Mouse (Mus musculus) hindbrain, embryonic 14.5 days (tissue): ENCODE measurements at regions not wholly inside any gene's neighbourhood (a gene's known extent, or its start where the extent isn't known, plus 50 kb on each side); places are given as distances from the start of the nearest gene placed in this dataset.

Experiments used
- ATAC-seq: fragments of 200-750 bp; cut with Nextera tagmentation; 2 replicates; pipeline ENCODE4 v1.8.0; 2017; ENCODE audit warnings: moderate number of reproducible peaks, mild to moderate bottlenecking, moderate TSS enrichment, moderate library complexity; ENCODE audit not compliant: low FRiP score
- DNase-seq: peaks from one replicate; pipeline ENCODE4 v3.0.0-alpha.2; 2015; ENCODE audit warnings: low spot score
- H3K27ac ChIP-seq: fragments of 300-500 bp; sonication (generic); 2 replicates; pipeline ENCODE4 v1.5.1; 2014; ENCODE audit warnings: mild to moderate bottlenecking, moderate library complexity
- H3K27me3 ChIP-seq: fragments of 300-500 bp; sonication (generic); 2 replicates; pipeline ENCODE4 v1.6.1; 2014; ENCODE audit warnings: mild to moderate bottlenecking, low read length, mixed read lengths; ENCODE audit not compliant: control insufficient read depth, insufficient read depth
- H3K36me3 ChIP-seq: fragments of 300-500 bp; sonication (generic); replicated peaks from 2 replicates; pipeline ENCODE4 v1.6.1; 2014; ENCODE audit not compliant: control insufficient read depth, insufficient read depth
- H3K4me1 ChIP-seq: fragments of 300-500 bp; sonication (generic); replicated peaks from 2 replicates; pipeline ENCODE4 v1.6.1; 2014; ENCODE audit warnings: antibody characterized with exemption, low read length, mixed read lengths; ENCODE audit not compliant: control insufficient read depth, insufficient read depth
- H3K4me2 ChIP-seq: fragments of 300-500 bp; sonication (generic); replicated peaks from 2 replicates; pipeline ENCODE4 v1.6.1; 2014; ENCODE audit warnings: mild to moderate bottlenecking, moderate library complexity
- H3K4me3 ChIP-seq: fragments of 300-500 bp; sonication (generic); replicated peaks from 2 replicates; pipeline ENCODE4 v1.5.1; 2014; ENCODE audit warnings: mild to moderate bottlenecking, low read length
- H3K9ac ChIP-seq: fragments of 300-500 bp; sonication (generic); 2 replicates; pipeline ENCODE4 v1.6.1; 2014
- H3K9me3 ChIP-seq: fragments of 300-500 bp; sonication (generic); 2 replicates; pipeline ENCODE4 v1.6.1; 2016; ENCODE audit warnings: low read length; ENCODE audit not compliant: control insufficient read depth
- WGBS: fragments of 180-500 bp; shearing (Covaris S2); extraction: QIAGEN DNeasy Blood & Tissue Kit; methylation state at CpG from one replicate; pipeline ENCODE4 v1.1.7; 2014; 5-methylcytosine and 5-hydroxymethylcytosine counted together

DNA sequence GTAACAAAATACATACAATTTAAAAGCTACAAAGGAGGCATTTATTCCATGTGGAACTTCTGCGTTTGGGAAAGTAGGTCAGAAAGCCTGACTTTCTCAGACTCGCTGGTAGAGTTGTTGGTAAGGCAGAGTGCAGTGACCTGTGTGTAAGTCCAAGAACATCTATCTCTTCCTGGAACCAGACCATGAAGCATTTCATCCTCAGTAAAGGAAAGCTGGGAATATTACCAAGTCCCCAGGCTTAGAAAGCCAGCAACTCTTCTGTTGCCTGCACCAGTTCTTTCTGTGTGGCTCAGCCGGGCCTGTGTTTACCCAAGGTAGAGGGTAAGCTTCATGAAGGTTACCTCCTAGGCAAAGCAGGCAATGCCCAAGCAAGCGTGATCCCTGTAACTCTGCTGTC is 207.0 kb upstream of the Mctp2 start:
- no peak overlapping the region for H3K4me2 ChIP-seq
- no peaks in the 10 kb centered on the region for H3K27me3 ChIP-seq
- H3K4me1 ChIP-seq: no peaks in the 10 kb centered on the region
- H3K9me3 ChIP-seq: no peaks in the 10 kb centered on the region
- no peak overlapping the region for H3K27ac ChIP-seq
- DNase-seq (no peak), ATAC-seq (no peak)
- H3K4me3 ChIP-seq: no peak overlapping the region
- no peaks in the 10 kb centered on the region for H3K36me3 ChIP-seq
- H3K9ac ChIP-seq: no peak overlapping the region
- 91% methylated on average over 4 of the region's 4 CpGs for WGBS

GRCm38 (mm10) chr7:72514851-72515250 is 208.4 kb upstream of the Mctp2 start:
- Histone ChIP-seq H3K4me1 (no peaks in the 10 kb centered on the region), H3K9me3 (no peaks in the 10 kb centered on the region), H3K27ac (no peak overlapping the region), H3K9ac (no peak overlapping the region), H3K36me3 (no peaks in the 10 kb centered on the region), H3K27me3 (no peaks in the 10 kb centered on the region), H3K4me3 (no peak overlapping the region), H3K4me2 (no peak overlapping the region)
- WGBS: 91% methylated on average over 2 of the region's 2 CpGs
- DNase-seq (no peak), ATAC-seq (no peak)

DNA sequence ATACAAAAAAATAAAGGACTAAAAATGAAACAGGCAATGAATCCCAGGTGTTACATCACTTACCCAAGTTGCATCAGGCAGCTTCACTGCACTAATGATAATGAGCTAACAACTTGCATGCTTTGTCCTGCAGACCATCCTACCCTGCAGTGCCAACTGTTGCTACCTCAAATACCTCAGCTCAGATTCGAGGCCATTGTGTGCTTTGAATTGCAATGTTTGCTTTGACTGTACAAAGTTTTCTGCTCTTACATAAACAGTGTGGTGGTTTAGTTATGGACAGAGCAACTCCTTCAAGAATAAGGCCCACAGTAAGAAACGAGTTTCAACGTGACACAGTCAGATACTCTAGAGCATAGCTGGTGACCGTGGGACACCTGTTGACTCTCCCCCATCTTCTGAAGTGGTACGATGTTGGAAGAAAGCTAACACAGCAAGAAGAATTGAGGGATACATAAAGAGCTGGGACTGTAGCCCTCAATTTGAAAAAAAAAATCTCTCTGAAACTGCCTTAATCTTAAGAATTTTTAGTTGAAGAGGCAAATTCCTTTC is 212.1 kb upstream of the Mctp2 start:
- Histone ChIP-seq H3K4me2 (no peak overlapping the region), H3K9me3 (no peaks in the 10 kb centered on the region), H3K27me3 (no peaks in the 10 kb centered on the region), H3K4me1 (no peaks in the 10 kb centered on the region), H3K27ac (no peak overlapping the region), H3K36me3 (no peaks in the 10 kb centered on the region), H3K4me3 (no peak overlapping the region), H3K9ac (no peak overlapping the region)
- no peak for DNase-seq
- ATAC-seq: no peak
- 53% methylated on average over 5 of the region's 5 CpGs for WGBS

DNA sequence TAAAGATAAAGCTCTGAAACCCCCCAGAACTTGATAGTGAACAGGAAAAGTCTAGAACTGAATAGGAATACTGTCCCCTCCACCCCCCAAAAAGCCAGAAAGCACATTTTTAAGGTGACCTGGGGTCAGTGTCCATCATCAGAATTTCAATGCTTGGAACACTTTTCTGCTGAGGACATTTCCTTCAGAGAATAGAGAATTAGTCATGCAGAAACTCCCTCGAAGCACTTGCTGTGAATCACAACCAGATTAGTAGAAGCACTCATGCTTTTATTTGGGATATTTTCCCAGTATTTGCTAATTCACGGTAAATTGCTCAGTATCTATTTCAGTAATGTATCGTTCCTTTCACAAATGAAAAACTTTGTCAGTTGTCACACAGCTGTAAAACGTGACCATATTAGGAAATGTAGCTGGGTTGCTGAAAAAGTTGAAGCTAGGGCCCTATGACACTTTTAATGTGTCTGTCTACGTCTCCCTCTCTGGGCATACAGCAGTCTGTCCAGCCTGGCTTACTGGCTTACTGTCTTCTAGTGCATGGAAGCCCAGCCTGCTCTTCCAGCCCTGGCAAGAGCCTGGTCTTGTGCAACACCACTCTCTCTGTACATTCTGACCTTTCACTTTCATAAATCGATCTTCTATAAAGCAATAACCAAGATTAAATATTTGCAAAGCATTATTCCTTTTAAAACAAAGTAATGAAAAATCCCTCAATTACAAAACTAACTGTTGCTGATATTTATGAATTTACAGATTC is 213.1 kb upstream of the Mctp2 start:
- Histone ChIP-seq H3K27me3 (no peaks in the 10 kb centered on the region), H3K4me2 (no peak overlapping the region), H3K27ac (no peak overlapping the region), H3K9me3 (no peaks in the 10 kb centered on the region), H3K4me1 (no peaks in the 10 kb centered on the region), H3K36me3 (no peaks in the 10 kb centered on the region), H3K9ac (no peak overlapping the region), H3K4me3 (no peak overlapping the region)
- ATAC-seq (no peak), DNase-seq (no peak)
- WGBS: 34% methylated on average over 6 of the region's 6 CpGs

- H3K9me3 ChIP-seq: no peaks in the 10 kb centered on the region
- H3K27ac ChIP-seq: no peak overlapping the region
- ATAC-seq (no peak), DNase-seq (no peak)
- H3K4me3 ChIP-seq: no peak overlapping the region
- 87% methylated on average over 3 of the region's 3 CpGs for WGBS
- H3K9ac ChIP-seq: no peak overlapping the region
- H3K36me3 ChIP-seq: no peaks in the 10 kb centered on the region
- no peaks in the 10 kb centered on the region for H3K27me3 ChIP-seq
- no peaks in the 10 kb centered on the region for H3K4me1 ChIP-seq
- H3K4me2 ChIP-seq: no peak overlapping the region
These were observed 222.5 kb upstream of the Mctp2 start for GRCm38 (mm10) chr7:72528873-72529272.

DNA sequence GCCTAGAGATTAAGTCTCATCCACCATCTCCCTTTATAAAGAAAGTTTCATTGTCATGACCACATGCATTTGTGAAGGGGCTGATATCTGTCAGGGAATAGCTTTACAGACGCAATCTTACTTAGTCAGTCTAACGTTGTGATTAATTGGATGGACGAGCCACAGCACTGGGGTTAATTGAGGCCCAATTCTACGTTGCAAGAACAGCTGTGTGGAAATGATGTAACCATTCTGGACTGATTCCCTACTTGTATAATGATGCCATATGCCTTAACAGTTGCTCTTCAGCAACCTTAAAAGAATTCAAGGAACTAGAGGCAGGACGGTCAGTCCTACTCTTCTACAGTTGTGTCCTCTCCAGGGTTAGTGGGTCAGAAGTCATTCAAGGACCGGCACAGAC is 231.9 kb upstream of the Mctp2 start:
- Histone ChIP-seq H3K27me3 (no peaks in the 10 kb centered on the region), H3K9ac (no peak overlapping the region), H3K4me2 (no peak overlapping the region), H3K27ac (no peak overlapping the region), H3K36me3 (no peaks in the 10 kb centered on the region), H3K9me3 (no peaks in the 10 kb centered on the region), H3K4me1 (peaks cover 10% of the 10 kb centered on the region), H3K4me3 (no peak overlapping the region)
- no peak for DNase-seq
- ATAC-seq: no peak
- 60% methylated on average over 6 of the region's 6 CpGs for WGBS

- H3K4me3 ChIP-seq: no peak overlapping the region
- H3K4me2 ChIP-seq: no peak overlapping the region
- ATAC-seq (no peak), DNase-seq (no peak)
- no peaks in the 10 kb centered on the region for H3K9me3 ChIP-seq
- no peaks in the 10 kb centered on the region for H3K27me3 ChIP-seq
- no peak overlapping the region for H3K27ac ChIP-seq
- H3K36me3 ChIP-seq: no peaks in the 10 kb centered on the region
- peaks cover 16% of the 10 kb centered on the region for H3K4me1 ChIP-seq
- no peak overlapping the region for H3K9ac ChIP-seq
These were observed 233.5 kb upstream of the Mctp2 start for GRCm38 (mm10) chr7:72539915-72540314.

DNA sequence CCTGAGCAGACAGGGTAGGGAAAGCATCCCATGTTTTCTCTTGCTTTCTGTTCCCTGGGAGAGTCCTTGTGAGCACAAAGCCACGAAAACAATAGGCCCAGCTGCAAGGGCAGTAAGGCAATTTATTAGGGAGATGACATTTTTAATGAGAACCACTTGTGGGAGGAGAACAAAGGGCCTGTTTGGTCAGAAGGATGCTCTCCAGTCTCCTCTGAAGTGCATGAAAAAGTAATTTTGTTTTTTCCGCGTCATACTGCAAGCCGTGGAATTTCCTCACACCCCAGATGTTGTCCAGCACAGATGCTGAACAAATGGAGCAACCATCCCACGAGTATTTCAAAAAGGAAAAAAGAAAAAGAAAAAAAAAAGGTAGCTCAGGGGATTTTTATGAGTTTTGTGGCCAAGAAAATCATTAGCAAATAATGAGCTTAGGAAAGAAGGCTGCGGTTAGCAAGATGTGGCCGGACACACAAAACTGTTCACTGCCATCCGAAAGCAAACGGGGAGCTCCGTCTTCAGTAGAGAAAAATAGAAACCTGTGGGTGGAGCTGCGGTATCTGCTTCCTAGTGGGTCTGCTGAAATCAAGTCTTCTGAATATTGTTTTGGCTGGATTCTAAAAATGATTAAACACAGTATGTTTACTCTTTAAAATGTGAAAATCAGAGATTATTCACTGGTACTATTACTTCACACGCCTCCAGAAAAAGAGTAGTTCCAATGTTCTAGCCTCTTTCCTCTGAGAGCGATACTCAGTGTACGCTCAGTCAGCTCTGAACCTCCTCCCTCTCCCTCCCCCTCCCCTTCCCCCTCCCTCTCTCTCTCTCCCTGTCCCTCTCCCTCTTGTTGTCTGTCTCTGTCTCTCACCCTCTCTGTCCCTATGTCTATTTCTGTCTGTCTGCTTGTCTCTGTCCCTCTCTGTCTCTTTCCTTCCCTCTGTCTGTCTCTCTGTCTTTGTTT is 235.4 kb upstream of the Mctp2 start:
- Histone ChIP-seq H3K9me3 (no peaks in the 10 kb centered on the region), H3K27ac (peak overlapping the region; percentile 16; the same call in 1 of the 2 replicates)
- WGBS: 19% methylated on average over 14 of the region's 14 CpGs

DNA sequence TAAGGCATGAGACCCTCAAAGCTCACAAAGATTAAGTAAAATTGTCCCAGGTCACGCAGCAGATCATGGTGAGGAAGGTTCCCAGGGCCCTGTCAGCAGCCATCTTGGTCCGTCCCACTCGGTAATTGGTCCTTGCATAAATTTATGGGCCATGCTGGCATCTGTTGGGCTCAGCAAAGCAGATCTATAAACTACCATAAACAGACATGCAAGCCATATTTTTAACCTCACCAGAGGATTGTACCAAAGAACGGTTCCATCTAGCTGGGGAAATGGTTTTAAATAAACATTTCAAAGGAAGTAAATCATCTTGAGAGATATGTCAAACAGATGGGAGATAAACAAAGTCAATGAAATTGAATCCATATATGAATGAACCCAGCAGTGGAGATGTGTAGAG is 237.1 kb upstream of the Mctp2 start:
- DNase-seq (no peak), ATAC-seq (no peak)
- H3K4me1 ChIP-seq: peaks cover 16% of the 10 kb centered on the region
- H3K9ac ChIP-seq: no peak overlapping the region
- H3K27ac ChIP-seq: 0 out of 2 replicates have a peak overlapping the region, but pooled peaks have one; percentile 23
- H3K4me2 ChIP-seq: no peak overlapping the region
- 0 out of 2 replicates have a peak, but pooled peaks cover 9% of the 10 kb centered on the region for H3K9me3 ChIP-seq
- no peak overlapping the region for H3K4me3 ChIP-seq
- 72% methylated on average over 4 of the region's 4 CpGs for WGBS
- H3K36me3 ChIP-seq: no peaks in the 10 kb centered on the region
- no peaks in the 10 kb centered on the region for H3K27me3 ChIP-seq

More for the DNA sequence above, 235.4 kb upstream of the Mctp2 start:
- DNase-seq: peak; percentile 33
- Histone ChIP-seq H3K4me2 (peak overlapping the region; percentile 22; the same call in 1 of the 2 replicates), H3K4me3 (no peak overlapping the region), H3K9ac (no peak overlapping the region), H3K27me3 (no peaks in the 10 kb centered on the region), H3K36me3 (no peaks in the 10 kb centered on the region), H3K4me1 (peaks cover 16% of the 10 kb centered on the region)
- ATAC-seq: no peak
